7 mouse cellular contexts compared by ENCODE assay signal in genomic region chr1:185229406-185230201, GRCm38 (mm10). TPM values are rescaled to one million over a fixed set of nuclear protein-coding genes. Genes with fewer than 3 reads are reported as not detected.
DNase-seq lines count a peak whose midpoint lies in the region; ATAC-seq and TF ChIP-seq lines count a peak whose summit lies in the region.

No protein-coding gene starts in this region.

- H3K4me3 ChIP-seq in midbrain, embryonic 10.5 days: no peak overlapping the region
- H3K4me3 ChIP-seq in midbrain, embryonic 16.5 days (ENCODE audit: low read depth, low read length): no peak overlapping the region
- H3K4me3 ChIP-seq in bone marrow macrophage, adult 2 months (ENCODE audit: insufficient read depth, low read length): no peak overlapping the region
- H3K4me3 ChIP-seq in limb, embryonic 13.5 days: no peak overlapping the region

- WGBS in midbrain, embryonic 10.5 days: 81% methylated on average over 7 of the region's 7 CpGs
- 72% methylated on average over 7 of the region's 7 CpGs for WGBS in midbrain, embryonic 16.5 days
- 39% methylated on average over 7 of the region's 7 CpGs for WGBS in limb, embryonic 13.5 days

- H3K4me1 ChIP-seq in midbrain, embryonic 10.5 days: peaks cover 5% of the 10 kb centered on the region; the same call in 1 of the 2 replicates
- H3K4me1 ChIP-seq in midbrain, embryonic 16.5 days (ENCODE audit: control insufficient read depth, insufficient read depth, low read length): no peaks in the 10 kb centered on the region
- H3K4me1 ChIP-seq in bone marrow macrophage, adult 2 months (ENCODE audit: control insufficient read depth, insufficient read depth, low read length): peaks cover 37% of the 10 kb centered on the region
- peaks cover 18% of the 10 kb centered on the region for H3K4me1 ChIP-seq in limb, embryonic 13.5 days

- peak overlapping the region; percentile 55 for H3K27ac ChIP-seq in midbrain, embryonic 10.5 days (replicated peaks)
- no peak overlapping the region for H3K27ac ChIP-seq in midbrain, embryonic 16.5 days (ENCODE audit: low read length)
- peak overlapping the region; percentile 78 for H3K27ac ChIP-seq in bone marrow macrophage, adult 2 months (ENCODE audit: insufficient read depth, low read depth, low read length)
- H3K27ac ChIP-seq in limb, embryonic 13.5 days: peak overlapping the region; percentile 39

- no peak overlapping the region for H3K4me2 ChIP-seq in midbrain, embryonic 16.5 days (ENCODE audit: low read length)
- H3K4me2 ChIP-seq in limb, embryonic 13.5 days (replicated peaks): no peak overlapping the region

- no peak for ATAC-seq in midbrain, embryonic 16.5 days
- no peak; the same call in 1 of the 2 replicates for ATAC-seq in limb, embryonic 13.5 days (ENCODE audit: low FRiP score, low read depth)

- peaks cover 29% of the 10 kb centered on the region for H3K36me3 ChIP-seq in midbrain, embryonic 10.5 days
- peaks cover 15% of the 10 kb centered on the region for H3K36me3 ChIP-seq in midbrain, embryonic 16.5 days (ENCODE audit: control insufficient read depth, insufficient read depth, low read length)
- peaks cover 27% of the 10 kb centered on the region for H3K36me3 ChIP-seq in limb, embryonic 13.5 days

- no peaks in the 10 kb centered on the region for H3K27me3 ChIP-seq in midbrain, embryonic 10.5 days (ENCODE audit: low read depth, poor library complexity, severe bottlenecking)
- no peaks in the 10 kb centered on the region for H3K27me3 ChIP-seq in midbrain, embryonic 16.5 days (ENCODE audit: control insufficient read depth, insufficient read depth, low read depth, low read length)
- no peaks in the 10 kb centered on the region for H3K27me3 ChIP-seq in limb, embryonic 13.5 days

- no peak for DNase-seq in midbrain, embryonic 10.5 days (ENCODE audit: low spot score)
- DNase-seq in gastrocnemius, postnatal 25 days: peak; percentile 19
- DNase-seq in skeletal muscle tissue, adult 2 months (ENCODE audit: low read depth, low spot score): peak; percentile 25
- DNase-seq in thymus, adult 18-20 months: no peak

- H3K9me3 ChIP-seq in midbrain, embryonic 10.5 days (replicated peaks): no peaks in the 10 kb centered on the region
- H3K9me3 ChIP-seq in midbrain, embryonic 16.5 days (replicated peaks; ENCODE audit: control insufficient read depth, low read length, poor library complexity, severe bottlenecking): no peaks in the 10 kb centered on the region
- no peaks in the 10 kb centered on the region for H3K9me3 ChIP-seq in limb, embryonic 13.5 days

- H3K9ac ChIP-seq in midbrain, embryonic 16.5 days (ENCODE audit: low read depth, low read length): no peak overlapping the region
- H3K9ac ChIP-seq in limb, embryonic 13.5 days: no peak overlapping the region

- no peak for TF ChIP-seq CTCF in bone marrow macrophage, adult 2 months (IDR thresholded peaks at IDR 0.05; ENCODE audit: low read depth, low read length)

- TF ChIP-seq POLR2A in bone marrow macrophage, adult 2 months (IDR thresholded peaks at IDR 0.05; ENCODE audit: borderline replicate concordance, low read depth, low read length): no peak

RNA-seq across cellular contexts. Expression of gene Rab3gap2, which starts 25.7 kb away (rescaled TPM):
- 19.5 and 21.4 TPM in 2 replicates for polyA plus RNA-seq in midbrain, embryonic 10.5 days (2016; fragmentation: Nextera tagmentation; extraction: Ambion mirVana)
- 26.6 TPM in 2 replicates for polyA plus RNA-seq in midbrain, embryonic 16.5 days (2015; fragmentation: Nextera tagmentation; extraction: Ambion mirVana)
- polyA plus RNA-seq in bone marrow macrophage, adult 2 months (2012; ENCODE audit: insufficient read depth, insufficient read length, missing spikeins): 50.9 and 56.4 TPM in 2 replicates
- total RNA-seq in gastrocnemius, postnatal 25 days (2021): 10 to 100 TPM; 15.8 to 16.3 TPM
- 22.4 and 25.7 TPM in 2 replicates for polyA plus RNA-seq in limb, embryonic 13.5 days (2015; fragmentation: Nextera tagmentation; extraction: Ambion mirVana)

Comparison
In these comparisons a context has a peak if more than half of its experiments do, and no peak if none do; other contexts are left out.
1. DNase-seq: peak in gastrocnemius, postnatal 25 days (single experiment) and skeletal muscle tissue, adult 2 months (single experiment); none in midbrain, embryonic 10.5 days (single experiment) and thymus, adult 18-20 months (0 of 2).